Mouse (Mus musculus) hindbrain, embryonic 16.5 days (tissue): ENCODE data around the gene Ptger4. TPM values are rescaled to one million over a fixed set of nuclear protein-coding genes. Genes with fewer than 3 reads are reported as not detected.

Experiments used
- ATAC-seq: fragments of 200-750 bp; cut with Nextera tagmentation; 2 replicates; pipeline ENCODE4 v1.8.0; 2017; ENCODE audit warnings: moderate TSS enrichment, moderate library complexity
- H3K27ac ChIP-seq: fragments of 300-500 bp; sonication (generic); 2 replicates; pipeline ENCODE4 v1.5.1; 2014; ENCODE audit warnings: low read depth, mild to moderate bottlenecking, control low read depth, low read length, moderate library complexity
- H3K27me3 ChIP-seq: fragments of 300-500 bp; sonication (generic); replicated peaks from 2 replicates; pipeline ENCODE4 v1.6.1; 2014; ENCODE audit warnings: low read length; ENCODE audit not compliant: control insufficient read depth, insufficient read depth
- H3K36me3 ChIP-seq: fragments of 300-500 bp; sonication (generic); 2 replicates; pipeline ENCODE4 v1.6.1; 2014; ENCODE audit warnings: mild to moderate bottlenecking, low read length, moderate library complexity, mixed read lengths; ENCODE audit not compliant: control insufficient read depth, insufficient read depth
- H3K4me1 ChIP-seq: fragments of 300-500 bp; sonication (generic); 2 replicates; pipeline ENCODE4 v1.6.1; 2014; ENCODE audit warnings: low read depth, low read length; ENCODE audit not compliant: control insufficient read depth, insufficient read depth
- H3K4me2 ChIP-seq: fragments of 300-500 bp; sonication (generic); 2 replicates; pipeline ENCODE4 v1.6.1; 2014; ENCODE audit warnings: mild to moderate bottlenecking, low read length, control low read depth, moderate library complexity
- H3K4me3 ChIP-seq: fragments of 300-500 bp; sonication (generic); 2 replicates; pipeline ENCODE4 v1.5.1; 2014; ENCODE audit warnings: mild to moderate bottlenecking, low read length, control low read depth, moderate library complexity
- H3K9ac ChIP-seq: fragments of 300-500 bp; sonication (generic); 2 replicates; pipeline ENCODE4 v1.6.1; 2014; ENCODE audit warnings: low read depth, mild to moderate bottlenecking, control low read depth, low read length, moderate library complexity
- H3K9me3 ChIP-seq: fragments of 300-500 bp; sonication (generic); 2 replicates; pipeline ENCODE4 v1.6.1; 2014; ENCODE audit warnings: mild to moderate bottlenecking, low read length, moderate library complexity; ENCODE audit not compliant: control insufficient read depth
- WGBS: fragments of 180-500 bp; shearing (Covaris S2); extraction: QIAGEN DNeasy Blood & Tissue Kit; methylation state at CpG from one replicate; pipeline ENCODE4 v1.1.7; 2014; 5-methylcytosine and 5-hydroxymethylcytosine counted together
- polyA plus RNA-seq: library from polyadenylated mRNA; unstranded; fragments of >200 nt; fragmentation: Nextera tagmentation; extraction: Ambion mirVana; gene quantifications from 2 replicates; pipeline ENCODE4 v1.2.1, GENCODE M21; 2015

Ptger4 gene
- polyA plus RNA-seq, 1 experiment from 2014 or later = 3.9 TPM

- Histone ChIP-seq H3K9me3 (no peaks in the 10 kb centered on the region), H3K4me2 (no peak overlapping the region), H3K27ac (no peak overlapping the region), H3K9ac (no peak overlapping the region), H3K4me3 (no peak overlapping the region), H3K4me1 (no peaks in the 10 kb centered on the region), H3K36me3 (no peaks in the 10 kb centered on the region), H3K27me3 (no peaks in the 10 kb centered on the region)
- 74% methylated on average over 13 of the region's 13 CpGs for WGBS
- ATAC-seq = peak; percentile 50; the same call in 1 of the 2 replicates
Measured at GRCm38 (mm10) chr15:5262095-5262667, 18.2 kb upstream of the Ptger4 start.

DNA sequence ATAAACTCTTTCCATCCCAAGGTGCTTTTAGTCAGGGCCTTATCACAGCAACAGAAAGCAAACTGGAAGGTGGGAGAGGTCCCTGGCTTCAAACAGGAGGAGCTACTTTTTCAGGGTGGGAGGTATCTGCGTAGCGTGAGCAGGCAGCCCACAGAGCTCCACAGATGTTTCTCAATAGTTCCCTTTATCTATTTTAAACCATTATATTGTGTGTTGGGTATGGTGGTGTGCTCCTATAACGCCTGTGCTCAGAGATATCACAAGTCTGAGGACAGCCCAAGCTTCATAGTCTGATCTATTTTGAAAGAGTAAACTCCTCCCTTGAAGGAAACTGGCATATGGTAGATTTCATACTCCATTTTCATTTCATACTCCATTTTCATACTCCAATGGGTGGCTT lies 17.0 kb upstream of the Ptger4 start:
- Histone ChIP-seq H3K27ac (no peak overlapping the region), H3K4me2 (no peak overlapping the region), H3K36me3 (no peaks in the 10 kb centered on the region), H3K4me3 (no peak overlapping the region), H3K9ac (no peak overlapping the region), H3K4me1 (no peaks in the 10 kb centered on the region), H3K27me3 (no peaks in the 10 kb centered on the region), H3K9me3 (no peaks in the 10 kb centered on the region)
- ATAC-seq = no peak
- WGBS = 86% methylated on average over 3 of the region's 3 CpGs

GRCm38 (mm10) chr15:5260183-5260582 lies 16.2 kb upstream of the Ptger4 start:
- H3K27me3 ChIP-seq = no peaks in the 10 kb centered on the region
- no peaks in the 10 kb centered on the region for H3K9me3 ChIP-seq
- no peak overlapping the region for H3K27ac ChIP-seq
- no peaks in the 10 kb centered on the region for H3K4me1 ChIP-seq
- H3K9ac ChIP-seq = no peak overlapping the region
- no peak overlapping the region for H3K4me3 ChIP-seq
- 31% methylated on average over 5 of the region's 5 CpGs for WGBS
- ATAC-seq = no peak
- H3K4me2 ChIP-seq = no peak overlapping the region
- H3K36me3 ChIP-seq = no peaks in the 10 kb centered on the region

- Histone ChIP-seq H3K9ac (no peak overlapping the region), H3K9me3 (no peaks in the 10 kb centered on the region), H3K4me2 (no peak overlapping the region), H3K4me1 (no peaks in the 10 kb centered on the region), H3K27ac (no peak overlapping the region), H3K36me3 (no peaks in the 10 kb centered on the region), H3K27me3 (peaks cover 5% of the 10 kb centered on the region), H3K4me3 (no peak overlapping the region)
- 85% methylated on average over 4 of the region's 4 CpGs for WGBS
- no peak for ATAC-seq
Measured at GRCm38 (mm10) chr15:5250182-5250581, 6.2 kb upstream of the Ptger4 start.

- no peak overlapping the region for H3K27ac ChIP-seq
- peak overlapping the region; percentile 57 for H3K4me3 ChIP-seq
- peak overlapping the region; percentile 44 for H3K9ac ChIP-seq
- H3K9me3 ChIP-seq = no peaks in the 10 kb centered on the region
- H3K4me1 ChIP-seq = peaks cover 23% of the 10 kb centered on the region
- peaks cover 11% of the 10 kb centered on the region for H3K27me3 ChIP-seq
- H3K4me2 ChIP-seq = peak overlapping the region; percentile 100
- WGBS = 7% methylated on average over 40 of the region's 40 CpGs
- ATAC-seq = no peak
- no peaks in the 10 kb centered on the region for H3K36me3 ChIP-seq
Measured at GRCm38 (mm10) chr15:5243036-5243958, 690 bp downstream of the Ptger4 start.

- ATAC-seq = peak; percentile 64
- H3K4me2 ChIP-seq = peak overlapping the region; percentile 100
- H3K4me1 ChIP-seq = peaks cover 23% of the 10 kb centered on the region
- H3K4me3 ChIP-seq = peak overlapping the region; percentile 57
- peaks cover 11% of the 10 kb centered on the region for H3K27me3 ChIP-seq
- peak overlapping the region; percentile 75 for H3K9ac ChIP-seq
- H3K27ac ChIP-seq = peak overlapping the region; percentile 41; the same call in 1 of the 2 replicates
- WGBS = 2% methylated on average over 54 of the region's 61 CpGs
- H3K36me3 ChIP-seq = no peaks in the 10 kb centered on the region
- no peaks in the 10 kb centered on the region for H3K9me3 ChIP-seq
Measured at GRCm38 (mm10) chr15:5242241-5243035, 1.5 kb downstream of the Ptger4 start.

- peak overlapping the region; percentile 75 for H3K9ac ChIP-seq
- WGBS = 25% methylated on average over 12 of the region's 12 CpGs
- peaks cover 11% of the 10 kb centered on the region for H3K27me3 ChIP-seq
- peaks cover 23% of the 10 kb centered on the region for H3K4me1 ChIP-seq
- H3K27ac ChIP-seq = peak overlapping the region; percentile 41; the same call in 1 of the 2 replicates
- no peaks in the 10 kb centered on the region for H3K9me3 ChIP-seq
- peak; percentile 51 for ATAC-seq
- peak overlapping the region; percentile 100 for H3K4me2 ChIP-seq
- H3K4me3 ChIP-seq = peak overlapping the region; percentile 57
- H3K36me3 ChIP-seq = no peaks in the 10 kb centered on the region
Measured at GRCm38 (mm10) chr15:5241304-5242201, 2.4 kb downstream of the Ptger4 start.

GRCm38 (mm10) chr15:5240360-5240759 lies 3.6 kb downstream of the Ptger4 start:
- ATAC-seq = no peak
- Histone ChIP-seq H3K27ac (no peak overlapping the region), H3K4me3 (no peak overlapping the region), H3K4me1 (peaks cover 23% of the 10 kb centered on the region), H3K9ac (no peak overlapping the region), H3K9me3 (no peaks in the 10 kb centered on the region), H3K27me3 (peaks cover 6% of the 10 kb centered on the region; the same call in 1 of the 2 replicates), H3K4me2 (no peak overlapping the region), H3K36me3 (no peaks in the 10 kb centered on the region)
- WGBS = 83% methylated on average over 6 of the region's 6 CpGs
